ENCODE assay signal across 23 mouse cellular contexts in genomic region chr6:144874251-144874650, GRCm38 (mm10).
A peak's percentile ranks its signal among the peaks of the same experiment; 100 is the strongest.
DNase-seq lines count a peak whose midpoint lies in the region; ATAC-seq and TF ChIP-seq lines count a peak whose summit lies in the region.
"Had no signal": no experiment of that assay in that cellular context is flagged by ENCODE, and none has a peak within 500 bp of the region (broad histone marks: within the 10 kb centered on the region; RNA-seq: fewer than 3 reads in every experiment).

No protein-coding gene starts in this region.

- no peaks in the 10 kb centered on the region for H3K4me1 ChIP-seq in midbrain, postnatal 0 days (ENCODE audit: insufficient read depth, low read length)
- H3K4me1 ChIP-seq in midbrain, embryonic 10.5 days: no peaks in the 10 kb centered on the region
- H3K4me1 ChIP-seq: embryonic facial prominence, embryonic 10.5 days; embryonic facial prominence, embryonic 12.5 days had no signal

- H3K27ac ChIP-seq in midbrain, postnatal 0 days (ENCODE audit: low read depth, low read length): no peak overlapping the region
- H3K27ac ChIP-seq in midbrain, embryonic 10.5 days (replicated peaks): no peak overlapping the region
- H3K27ac ChIP-seq: embryonic facial prominence, embryonic 10.5 days; embryonic facial prominence, embryonic 12.5 days; forebrain, embryonic 13.5 days; forebrain, embryonic 15.5 days had no signal

- H3K27me3 ChIP-seq in midbrain, postnatal 0 days (ENCODE audit: insufficient read depth, low read length): no peaks in the 10 kb centered on the region
- no peaks in the 10 kb centered on the region for H3K27me3 ChIP-seq in midbrain, embryonic 10.5 days (ENCODE audit: low read depth, poor library complexity, severe bottlenecking)
- H3K27me3 ChIP-seq: CH12.LX; embryonic facial prominence, embryonic 12.5 days; forebrain, embryonic 13.5 days; forebrain, embryonic 15.5 days had no signal

- no peaks in the 10 kb centered on the region for H3K9me3 ChIP-seq in midbrain, postnatal 0 days (ENCODE audit: low read length)
- no peaks in the 10 kb centered on the region for H3K9me3 ChIP-seq in midbrain, embryonic 10.5 days (replicated peaks)
- H3K9me3 ChIP-seq: embryonic facial prominence, embryonic 10.5 days; embryonic facial prominence, embryonic 12.5 days; forebrain, embryonic 13.5 days; forebrain, embryonic 15.5 days had no signal

- no peak overlapping the region for H3K9ac ChIP-seq in midbrain, postnatal 0 days (replicated peaks; ENCODE audit: low read length, poor library complexity, severe bottlenecking)
- H3K9ac ChIP-seq: embryonic facial prominence, embryonic 12.5 days; forebrain, embryonic 13.5 days; forebrain, embryonic 15.5 days; forebrain, postnatal 0 days had no signal

- H3K4me2 ChIP-seq in midbrain, postnatal 0 days (ENCODE audit: low read depth, low read length, poor library complexity, severe bottlenecking): no peak overlapping the region
- H3K4me2 ChIP-seq: embryonic facial prominence, embryonic 12.5 days; forebrain, embryonic 13.5 days; forebrain, embryonic 15.5 days had no signal

- no peak overlapping the region for H3K4me3 ChIP-seq in midbrain, postnatal 0 days (ENCODE audit: low read depth, low read length)
- H3K4me3 ChIP-seq in midbrain, embryonic 10.5 days: no peak overlapping the region
- H3K4me3 ChIP-seq: embryonic facial prominence, embryonic 10.5 days; embryonic facial prominence, embryonic 12.5 days; forebrain, embryonic 13.5 days; forebrain, embryonic 15.5 days had no signal

- intact Hi-C loops in heart, postnatal 14 days (cut with DNase I): no loop called here

- H3K36me3 ChIP-seq in midbrain, postnatal 0 days (ENCODE audit: insufficient read depth, low read length): no peaks in the 10 kb centered on the region
- H3K36me3 ChIP-seq in midbrain, embryonic 10.5 days: no peaks in the 10 kb centered on the region
- H3K36me3 ChIP-seq: embryonic facial prominence, embryonic 10.5 days; embryonic facial prominence, embryonic 12.5 days; forebrain, embryonic 15.5 days; G1E had no signal

- ATAC-seq in midbrain, postnatal 0 days (ENCODE audit: low FRiP score): no peak
- ATAC-seq: activated CD4-positive, CD25-positive, alpha-beta regulatory T cell, adult 4 months; CD4-positive, CD25-positive, alpha-beta regulatory T cell, adult 4 months; forebrain, embryonic 13.5 days; forebrain, embryonic 15.5 days; forebrain, postnatal 0 days; Patski had no signal

- DNase-seq in cerebellum, postnatal 10 days: peak; percentile 67 to 79
- DNase-seq in cerebellum, adult 9-10 months: no peak
- DNase-seq in heart, adult 11 months: peak; percentile 71
- no peak for DNase-seq in heart, postnatal 14 days
- peak; percentile 11 for DNase-seq in midbrain, postnatal 0 days (ENCODE audit: low spot score)
- DNase-seq in midbrain, embryonic 10.5 days (ENCODE audit: low spot score): no peak
- DNase-seq: adrenal gland, adult 8-10 months; adrenal gland, postnatal 14 days; adrenal gland, postnatal 36 days; B cell, adult 2 months; cerebellum, adult 11-12 months; cerebellum, adult 8-10 months; cerebellum, postnatal 25 days; forebrain, postnatal 0 days had no signal

- 89% methylated on average over 5 of the region's 5 CpGs for WGBS in midbrain, postnatal 0 days
- WGBS in midbrain, embryonic 10.5 days: 88% methylated on average over 5 of the region's 5 CpGs

- no peak for TF ChIP-seq CTCF in midbrain, postnatal 0 days (IDR thresholded peaks at IDR 0.05)

Comparison
In these comparisons a context has a peak if more than half of its experiments do, and no peak if none do; other contexts are left out.
1. DNase-seq: peak in cerebellum, postnatal 10 days (2 of 2), heart, adult 11 months (single experiment) and midbrain, postnatal 0 days (single experiment); none in cerebellum, adult 9-10 months (single experiment), heart, postnatal 14 days (0 of 2) and midbrain, embryonic 10.5 days (single experiment).